Mouse (Mus musculus): ENCODE measurements around the gene Capn1.

DNA sequence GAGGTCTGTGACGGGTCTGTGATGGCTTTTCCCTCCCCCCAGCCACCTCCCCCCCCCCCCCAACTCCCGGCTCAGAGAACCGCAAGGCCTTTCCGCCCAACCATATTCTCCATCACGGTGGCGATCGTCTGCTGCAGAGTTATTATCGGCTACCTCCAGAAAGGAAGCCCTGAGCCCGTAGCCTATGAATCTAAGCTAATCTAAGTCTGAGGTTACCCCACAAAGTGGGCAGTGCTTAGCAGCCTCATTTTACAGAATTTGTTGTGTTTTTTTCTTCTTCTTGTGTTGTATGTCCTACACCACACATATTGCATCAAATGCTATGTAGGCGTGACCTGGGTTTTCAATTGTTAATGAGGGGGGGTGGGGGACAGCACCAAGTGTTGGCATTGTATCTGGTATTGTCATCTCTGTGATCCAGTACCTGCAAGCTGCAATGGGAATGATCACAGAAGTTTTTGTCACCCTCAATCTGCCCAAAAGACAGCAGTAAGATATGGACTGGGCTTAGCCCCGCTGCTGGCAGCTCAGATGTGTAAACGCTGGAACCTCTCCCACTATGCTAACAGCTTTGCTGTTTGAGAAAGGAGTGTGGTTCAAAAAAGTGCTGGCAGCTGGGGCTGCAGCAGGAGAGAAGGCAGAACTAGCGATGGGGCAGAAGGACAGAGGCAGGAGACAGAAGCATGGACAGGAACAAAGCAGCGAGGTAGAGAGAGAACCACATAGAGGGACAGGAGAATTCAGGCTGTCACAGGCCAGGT, 15.0 kb upstream of the Capn1 start:
- TF ChIP-seq CTCF (IDR thresholded peaks at IDR 0.05; ENCODE audit: extremely low read depth, insufficient read depth, low read length) (no peak), POLR2A (IDR thresholded peaks at IDR 0.05; ENCODE audit: extremely low read depth, insufficient read depth, low read length) (no peak)

Data from cortical plate, adult 2 months (tissue).